Mouse (Mus musculus): Measurements from ENCODE around the gene Rhbdf2. TPM values are rescaled to one million over a fixed set of nuclear protein-coding genes. Genes with fewer than 3 reads are reported as not detected.

Gene Rhbdf2
- total RNA-seq, 1 experiment, result 29.3 TPM

DNA sequence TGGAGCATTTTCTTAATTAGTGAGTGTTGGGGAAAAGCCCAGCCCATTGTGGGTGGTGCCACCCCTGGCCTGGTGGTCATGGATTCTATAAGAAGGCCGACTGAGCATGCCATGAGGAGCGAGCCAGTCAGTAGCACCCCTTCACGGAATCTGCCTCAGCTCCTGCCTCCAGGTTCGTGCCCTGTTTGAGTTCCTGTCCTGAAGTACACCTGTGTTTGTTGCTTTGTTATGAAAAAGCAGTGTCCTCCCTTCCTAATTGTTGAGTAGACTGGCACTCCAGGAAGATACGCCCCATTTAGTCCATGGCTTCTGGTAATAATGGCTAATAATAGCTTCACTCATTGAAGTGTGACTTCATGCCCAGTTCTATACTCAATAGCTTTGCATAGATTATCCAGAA lies 40.5 kb downstream of the Rhbdf2 start, which contains the start of gene Aanat:
Aanat (plus strand) TSS at position 123 of the 400 bp plus-strand sequence.
- peak within 1 kb of the TSS; percentile 44 to 54; a peak in 3 of 4 replicates for H3K4me3 ChIP-seq (ENCODE audit: insufficient read depth in 1 of 2, low read depth in 1 of 2, low read length in 2 of 2, poor library complexity in 1 of 2, severe bottlenecking in 1 of 2)
- no peaks in the 10 kb centered on the region for H3K36me3 ChIP-seq (ENCODE audit: control insufficient read depth, insufficient read depth, low read length, poor library complexity, severe bottlenecking)
- TF ChIP-seq ZNF384 (IDR thresholded peaks at IDR 0.05; ENCODE audit: low read depth, low read length), result no peak
- H3K9ac ChIP-seq (ENCODE audit: insufficient read depth, low read depth, low read length, poor library complexity, severe bottlenecking), result peak within 1 kb of the TSS; percentile 50; the same call in 1 of the 2 replicates
- in situ Hi-C loops (cut with MboI; ENCODE audit: low sequenced_read_pairs in 2 of 2, unreplicated experiment in 2 of 2), result no loop called here
- H3K27ac ChIP-seq (ENCODE audit: insufficient read depth, low read depth, low read length, poor library complexity, severe bottlenecking), result peak within 1 kb of the TSS; percentile 90
- no peaks in the 10 kb centered on the region for H3K9me3 ChIP-seq (ENCODE audit: control insufficient read depth, insufficient read depth, low read depth, low read length)
- DNase-seq (ENCODE audit: low read depth, low spot score), result no peak
- H3K4me1 ChIP-seq (ENCODE audit: control insufficient read depth in 2 of 2, insufficient read depth in 2 of 2, low read length in 2 of 2, poor library complexity in 1 of 2), result peaks cover 7 to 26% of the 10 kb centered on the region in 2 experiments

DNA sequence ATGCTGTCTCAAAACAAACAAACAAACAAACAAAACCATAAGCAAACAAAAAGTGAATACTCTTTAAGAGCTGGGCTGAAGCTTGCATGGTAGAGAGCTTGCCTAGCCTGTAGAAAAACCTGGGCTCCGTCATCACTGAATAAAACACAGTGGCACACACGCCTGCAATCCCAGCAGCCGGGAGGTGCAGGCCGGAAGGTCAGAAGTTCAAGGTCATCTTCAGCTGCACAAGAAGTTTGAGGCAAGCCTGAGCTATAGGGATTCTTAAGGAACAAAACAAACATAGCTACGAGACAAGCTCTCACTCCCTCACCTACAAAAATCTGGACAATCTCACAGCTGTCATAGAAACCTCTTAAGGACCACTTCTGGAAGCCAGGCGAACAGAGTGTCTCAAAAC lies 41.1 kb downstream of the Rhbdf2 start:
- TF ChIP-seq CHD2 (IDR thresholded peaks at IDR 0.05; ENCODE audit: low read depth, low read length), result no peak
- in situ Hi-C loops (cut with MboI; ENCODE audit: low sequenced_read_pairs in 2 of 2, unreplicated experiment in 2 of 2), result no loop called here
- Histone ChIP-seq H3K4me3 (ENCODE audit: insufficient read depth in 1 of 2, low read depth in 1 of 2, low read length in 2 of 2, poor library complexity in 1 of 2, severe bottlenecking in 1 of 2) (no peak overlapping the region), H3K9me3 (ENCODE audit: control insufficient read depth, insufficient read depth, low read depth, low read length) (no peaks in the 10 kb centered on the region), H3K27ac (ENCODE audit: insufficient read depth, low read depth, low read length, poor library complexity, severe bottlenecking) (peak overlapping the region; percentile 90), H3K36me3 (ENCODE audit: control insufficient read depth, insufficient read depth, low read length, poor library complexity, severe bottlenecking) (no peaks in the 10 kb centered on the region), H3K9ac (ENCODE audit: insufficient read depth, low read depth, low read length, poor library complexity, severe bottlenecking) (peak overlapping the region; percentile 50; the same call in 1 of the 2 replicates), H3K4me1 (ENCODE audit: control insufficient read depth in 2 of 2, insufficient read depth in 2 of 2, low read length in 2 of 2, poor library complexity in 1 of 2) (peaks cover 7 to 24% of the 10 kb centered on the region in 2 experiments)
- no peak for DNase-seq (ENCODE audit: low read depth, low spot score)

DNA sequence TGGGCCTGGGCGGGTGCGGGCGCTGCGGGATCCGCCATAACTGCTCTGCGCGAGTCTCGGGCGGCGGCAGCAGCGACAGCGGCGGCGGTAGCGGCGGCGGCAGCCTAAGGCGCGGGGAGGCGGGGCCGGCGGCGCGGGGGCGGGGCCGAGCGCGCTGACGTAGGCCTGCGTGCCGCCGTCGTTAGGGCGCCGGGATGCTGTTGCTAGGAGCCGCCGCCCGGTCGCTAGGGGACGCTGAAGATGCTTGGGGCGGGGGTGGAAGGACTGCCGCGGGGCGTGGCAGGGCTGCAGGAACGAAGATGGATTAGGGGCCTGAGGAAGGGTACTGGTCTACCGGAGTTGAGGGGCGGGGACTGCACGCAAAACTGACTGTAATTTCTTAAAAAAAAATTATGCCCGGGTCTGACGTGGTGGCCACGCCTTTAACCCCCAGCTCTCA lies 45.4 kb downstream of the Rhbdf2 start, which contains the start of gene Ube2o:
Ube2o (minus strand) TSS at position 72 of the 439 bp plus-strand sequence.
- in situ Hi-C loops (cut with MboI; ENCODE audit: low sequenced_read_pairs in 2 of 2, unreplicated experiment in 2 of 2), result no loop called here
- Histone ChIP-seq H3K27ac (ENCODE audit: insufficient read depth, low read depth, low read length, poor library complexity, severe bottlenecking) (no peak within 1 kb of the TSS), H3K36me3 (ENCODE audit: control insufficient read depth, insufficient read depth, low read length, poor library complexity, severe bottlenecking) (no peaks in the 10 kb centered on the region; the same call in 1 of the 2 replicates), H3K4me3 (ENCODE audit: insufficient read depth in 1 of 2, low read depth in 1 of 2, low read length in 2 of 2, poor library complexity in 1 of 2, severe bottlenecking in 1 of 2) (peak within 1 kb of the TSS; percentile 81 to 91), H3K9ac (ENCODE audit: insufficient read depth, low read depth, low read length, poor library complexity, severe bottlenecking) (peak within 1 kb of the TSS; percentile 79), H3K9me3 (ENCODE audit: control insufficient read depth, insufficient read depth, low read depth, low read length) (no peaks in the 10 kb centered on the region), H3K4me1 (ENCODE audit: control insufficient read depth in 2 of 2, insufficient read depth in 2 of 2, low read length in 2 of 2, poor library complexity in 1 of 2) (peaks cover 5 to 8% of the 10 kb centered on the region in 2 experiments; a peak in 3 of 4 replicates)
- no peak for TF ChIP-seq HCFC1 (IDR thresholded peaks at IDR 0.05; ENCODE audit: borderline replicate concordance, insufficient read depth, low read length)
- no peak for TF ChIP-seq ZNF384 (IDR thresholded peaks at IDR 0.05; ENCODE audit: low read depth, low read length)
- peak; percentile 80 for DNase-seq (ENCODE audit: low read depth, low spot score)

DNA sequence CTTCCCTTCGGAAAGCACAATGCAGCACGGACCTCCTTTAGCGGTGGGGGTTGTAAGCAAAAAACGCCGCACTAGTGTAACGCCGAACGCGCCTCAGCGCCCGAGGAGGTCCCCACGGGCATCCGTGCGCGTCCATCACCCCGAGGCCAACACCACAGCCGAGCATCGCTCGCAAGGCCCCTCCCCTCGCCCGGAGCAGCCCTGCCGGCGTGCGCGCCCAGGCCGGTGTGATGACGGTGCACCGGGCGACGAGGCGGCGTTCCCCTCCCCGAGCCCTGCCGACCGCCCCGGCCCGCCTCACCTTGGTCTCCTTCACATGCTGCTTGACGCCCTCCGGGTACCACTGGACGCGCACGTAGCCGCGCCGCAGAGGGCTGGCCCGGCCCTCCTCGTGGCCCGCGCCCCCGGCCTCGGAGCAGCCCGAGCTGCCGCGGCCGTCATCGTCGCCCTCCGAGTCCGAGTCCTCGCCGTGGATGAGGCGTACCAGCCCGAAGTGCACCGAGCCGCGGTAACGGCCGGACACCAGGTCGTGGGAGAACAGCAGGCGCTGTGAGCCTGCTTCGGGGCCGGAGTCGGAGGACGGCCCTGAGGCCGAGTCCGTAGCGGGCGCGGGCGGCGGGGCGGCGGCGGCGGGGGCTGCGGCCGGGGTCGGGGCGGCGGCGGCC lies 46.0 kb downstream of the Rhbdf2 start:
- TF ChIP-seq HCFC1 (IDR thresholded peaks at IDR 0.05; ENCODE audit: borderline replicate concordance, insufficient read depth, low read length), result 0 out of 2 replicates have a peak, but pooled peaks have one; percentile 39
- TF ChIP-seq ZNF384 (IDR thresholded peaks at IDR 0.05; ENCODE audit: low read depth, low read length), result no peak
- Histone ChIP-seq H3K27ac (ENCODE audit: insufficient read depth, low read depth, low read length, poor library complexity, severe bottlenecking) (no peak overlapping the region), H3K9me3 (ENCODE audit: control insufficient read depth, insufficient read depth, low read depth, low read length) (no peaks in the 10 kb centered on the region), H3K4me3 (ENCODE audit: insufficient read depth in 1 of 2, low read depth in 1 of 2, low read length in 2 of 2, poor library complexity in 1 of 2, severe bottlenecking in 1 of 2) (peak overlapping the region; percentile 81 to 91), H3K9ac (ENCODE audit: insufficient read depth, low read depth, low read length, poor library complexity, severe bottlenecking) (peak overlapping the region; percentile 79), H3K36me3 (ENCODE audit: control insufficient read depth, insufficient read depth, low read length, poor library complexity, severe bottlenecking) (no peaks in the 10 kb centered on the region; the same call in 1 of the 2 replicates), H3K4me1 (ENCODE audit: control insufficient read depth in 2 of 2, insufficient read depth in 2 of 2, low read length in 2 of 2, poor library complexity in 1 of 2) (peaks cover 5 to 8% of the 10 kb centered on the region in 2 experiments; a peak in 3 of 4 replicates)
- in situ Hi-C loops (cut with MboI; ENCODE audit: low sequenced_read_pairs in 2 of 2, unreplicated experiment in 2 of 2), result no loop called here
- DNase-seq (ENCODE audit: low read depth, low spot score), result no peak

DNA sequence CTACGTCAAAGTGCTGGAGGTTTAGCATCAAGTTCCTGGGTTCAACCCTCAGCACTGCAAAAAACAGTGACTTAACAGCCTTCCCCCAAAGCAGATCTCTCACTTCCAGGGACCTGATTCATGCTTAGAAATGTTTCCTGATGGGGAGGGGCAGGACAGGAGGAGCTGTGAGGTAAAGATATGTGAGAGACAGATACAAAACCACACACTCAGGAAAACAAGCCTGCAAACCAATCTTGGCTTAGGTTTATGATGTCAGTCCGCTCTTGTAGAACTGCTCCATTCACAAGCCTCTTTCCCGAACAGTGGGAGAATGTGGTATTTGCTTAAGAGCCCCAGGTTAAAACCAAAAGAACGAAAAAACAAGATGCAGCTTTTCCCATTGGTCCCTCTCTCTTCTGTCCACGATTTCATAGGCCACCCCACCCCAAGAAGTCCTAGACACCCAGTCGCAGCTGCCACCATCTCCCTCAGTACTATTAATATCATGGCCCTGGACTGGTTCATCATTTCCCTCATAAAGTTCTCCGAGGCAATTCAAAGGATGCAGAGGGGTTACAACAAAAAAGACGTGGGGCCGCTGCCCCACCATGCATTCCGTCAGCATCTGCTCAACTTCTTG lies 46.7 kb downstream of the Rhbdf2 start:
- H3K9me3 ChIP-seq (ENCODE audit: control insufficient read depth, insufficient read depth, low read depth, low read length), result no peaks in the 10 kb centered on the region
- H3K27ac ChIP-seq (ENCODE audit: insufficient read depth, low read depth, low read length, poor library complexity, severe bottlenecking), result no peak overlapping the region
- TF ChIP-seq HCFC1 (IDR thresholded peaks at IDR 0.05; ENCODE audit: borderline replicate concordance, insufficient read depth, low read length) (no peak), CHD2 (IDR thresholded peaks at IDR 0.05; ENCODE audit: low read depth, low read length) (no peak), ZNF384 (IDR thresholded peaks at IDR 0.05; ENCODE audit: low read depth, low read length) (no peak), ZC3H11A (IDR thresholded peaks at IDR 0.05; ENCODE audit: borderline replicate concordance, low read depth, low read length) (no peak), MAFK (IDR thresholded peaks at IDR 0.05; ENCODE audit: insufficient read depth, low read depth, low read length) (no peak)
- H3K4me1 ChIP-seq (ENCODE audit: control insufficient read depth in 2 of 2, insufficient read depth in 2 of 2, low read length in 2 of 2, poor library complexity in 1 of 2), result peaks cover 2 to 12% of the 10 kb centered on the region in 2 experiments; a peak in 2 of 4 replicates
- no peaks in the 10 kb centered on the region; the same call in 1 of the 2 replicates for H3K36me3 ChIP-seq (ENCODE audit: control insufficient read depth, insufficient read depth, low read length, poor library complexity, severe bottlenecking)
- peak overlapping the region; percentile 81 to 91 for H3K4me3 ChIP-seq (ENCODE audit: insufficient read depth in 1 of 2, low read depth in 1 of 2, low read length in 2 of 2, poor library complexity in 1 of 2, severe bottlenecking in 1 of 2)
- in situ Hi-C loops (cut with MboI; ENCODE audit: low sequenced_read_pairs in 2 of 2, unreplicated experiment in 2 of 2), result no loop called here
- DNase-seq (ENCODE audit: low read depth, low spot score), result no peak
- H3K9ac ChIP-seq (ENCODE audit: insufficient read depth, low read depth, low read length, poor library complexity, severe bottlenecking), result peak overlapping the region; percentile 79; the same call in 1 of the 2 replicates

Data from ES-E14 (cell line).